Mouse (Mus musculus) gonadal fat pad, adult 2 months (tissue): ENCODE measurements around the gene Lhfp. TPM values are rescaled to one million over a fixed set of nuclear protein-coding genes. Genes with fewer than 3 reads are reported as not detected.
"Not testable (repeated sequence)": the region's sequence is repeated elsewhere in the genome, so short reads cannot be mapped to it uniquely, and the experiment has no call there.

ENCODE experiments used
- DNase-seq: peaks from one replicate; pipeline ENCODE4 v3.0.0-alpha.2; 2012; ENCODE audit warnings: low read depth
- polyA plus RNA-seq: library from polyadenylated mRNA; depleted of rRNA; stranded (reverse); fragments of >200 nt; gene quantifications from 2 replicates; pipeline ENCODE4 v1.2.3, GENCODE M21; 2012

Lhfp gene
- polyA plus RNA-seq, 1 experiment, result 39.2 TPM

DNA sequence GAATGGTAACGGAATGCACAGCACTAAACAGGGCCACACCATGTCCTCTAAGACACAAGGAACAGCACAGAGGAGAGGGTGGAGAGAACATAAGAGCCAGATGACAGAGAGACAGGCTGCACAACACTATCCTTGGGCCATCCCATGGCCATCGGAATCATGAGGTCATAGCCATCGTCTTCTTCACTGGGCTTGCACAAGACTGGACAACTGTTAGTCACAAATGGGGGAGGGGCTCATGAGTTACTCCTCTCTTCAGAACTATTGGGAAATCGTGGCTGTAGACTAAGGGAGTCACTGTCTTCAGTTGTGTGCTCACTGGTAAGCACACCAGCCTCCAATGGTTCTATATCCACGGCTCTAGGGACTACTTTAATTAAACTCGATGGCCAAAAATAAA is 224.8 kb downstream of the Lhfp start:
- DNase-seq, result no peak

DNA sequence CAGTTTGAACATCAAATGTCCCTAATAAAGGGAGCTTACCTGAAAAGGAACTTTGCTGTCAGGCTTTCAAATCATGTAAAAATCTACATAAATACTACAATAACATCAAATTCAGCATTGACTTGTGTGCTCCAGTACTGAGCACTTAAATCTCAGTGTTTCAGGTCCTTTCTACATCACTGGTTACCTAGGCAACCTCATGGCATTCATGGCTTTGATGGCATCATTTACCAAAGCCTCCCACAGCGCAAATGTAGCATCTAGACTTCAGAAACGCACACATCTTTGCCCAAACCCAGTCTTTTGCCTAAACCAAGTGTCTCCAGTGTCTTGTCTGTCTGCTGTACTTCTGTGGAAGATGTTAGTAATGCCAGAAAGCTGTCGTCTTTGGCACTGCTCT is 225.7 kb downstream of the Lhfp start:
- DNase-seq, result no peak

DNA sequence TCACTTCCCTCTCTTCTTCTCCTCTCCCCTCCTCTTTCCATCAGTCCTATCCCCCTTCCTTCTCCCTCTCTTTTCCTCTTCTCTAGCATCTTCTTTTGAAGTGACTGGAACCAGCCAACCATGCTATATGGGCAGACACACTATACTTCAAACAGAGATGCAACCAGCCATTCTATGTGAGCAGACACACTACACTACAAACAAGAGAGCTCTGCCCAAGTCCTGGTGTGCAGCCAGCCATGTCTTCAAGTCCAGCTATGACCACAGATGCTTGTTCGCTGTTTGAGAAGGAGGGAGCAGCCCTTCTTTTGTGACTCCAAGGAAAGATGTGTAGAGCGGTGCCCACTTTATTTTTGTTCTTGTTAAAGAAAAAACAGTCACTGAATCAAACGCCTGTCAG is 231.9 kb downstream of the Lhfp start:
- no peak for DNase-seq

DNA sequence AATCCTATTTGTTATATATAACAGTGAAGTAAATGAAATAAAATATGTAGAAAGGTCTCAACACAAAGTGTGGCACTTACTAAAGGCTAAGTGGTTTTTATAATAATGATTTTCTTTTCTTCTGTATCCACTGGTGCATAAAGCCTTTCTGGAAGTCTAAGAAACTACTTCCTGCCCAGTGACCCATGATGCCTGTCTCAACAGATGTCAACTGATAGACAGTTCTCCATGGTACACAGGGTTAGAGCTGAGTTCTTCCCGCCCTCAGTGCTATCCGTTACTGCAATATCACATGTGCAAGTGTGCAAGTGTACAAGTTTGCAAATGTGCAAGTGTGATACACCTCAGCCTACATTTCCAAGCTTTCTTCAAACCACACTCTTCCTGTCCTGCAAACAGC is 236.7 kb downstream of the Lhfp start:
- DNase-seq, result no peak

DNA sequence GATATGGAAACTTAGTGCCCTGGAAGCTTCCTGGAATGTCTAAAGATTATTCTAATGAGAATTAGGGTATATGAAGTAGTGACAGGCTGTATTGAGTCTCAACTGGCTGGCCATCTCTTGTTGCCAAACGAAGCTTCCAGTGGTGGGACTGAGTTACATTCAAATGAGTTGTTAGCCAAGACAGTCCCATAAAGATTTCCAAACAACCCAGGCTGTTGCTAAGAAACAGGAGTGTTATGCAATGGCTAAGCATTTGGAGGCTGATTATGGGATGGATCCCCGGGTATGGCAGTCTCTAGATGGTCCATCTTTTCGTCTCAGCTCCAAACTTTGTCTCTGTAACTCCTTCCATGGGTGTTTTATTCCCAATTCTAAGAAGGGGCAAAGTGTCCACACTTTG is 240.7 kb downstream of the Lhfp start:
- not testable (repeated sequence) for DNase-seq

DNA sequence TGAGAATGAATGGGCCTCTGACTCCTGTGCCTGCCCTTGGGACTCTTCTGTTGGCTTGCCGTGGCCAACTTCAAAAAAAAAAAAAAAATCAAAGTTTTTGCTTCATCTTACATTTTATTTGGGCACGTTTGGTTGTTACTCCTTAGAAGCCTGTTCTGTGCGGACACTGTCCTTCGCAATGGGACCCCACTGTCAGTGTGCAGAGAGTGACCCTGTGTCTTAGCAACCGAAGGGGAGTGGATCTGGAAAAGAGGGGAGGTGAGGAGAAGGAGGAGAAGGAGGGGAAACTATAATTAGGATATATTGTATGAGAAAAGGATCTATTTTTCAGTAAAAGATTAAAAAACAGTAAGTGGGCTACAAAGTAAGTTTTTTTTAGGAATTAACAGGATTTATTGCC is 242.7 kb downstream of the Lhfp start:
- DNase-seq, result no peak

DNA sequence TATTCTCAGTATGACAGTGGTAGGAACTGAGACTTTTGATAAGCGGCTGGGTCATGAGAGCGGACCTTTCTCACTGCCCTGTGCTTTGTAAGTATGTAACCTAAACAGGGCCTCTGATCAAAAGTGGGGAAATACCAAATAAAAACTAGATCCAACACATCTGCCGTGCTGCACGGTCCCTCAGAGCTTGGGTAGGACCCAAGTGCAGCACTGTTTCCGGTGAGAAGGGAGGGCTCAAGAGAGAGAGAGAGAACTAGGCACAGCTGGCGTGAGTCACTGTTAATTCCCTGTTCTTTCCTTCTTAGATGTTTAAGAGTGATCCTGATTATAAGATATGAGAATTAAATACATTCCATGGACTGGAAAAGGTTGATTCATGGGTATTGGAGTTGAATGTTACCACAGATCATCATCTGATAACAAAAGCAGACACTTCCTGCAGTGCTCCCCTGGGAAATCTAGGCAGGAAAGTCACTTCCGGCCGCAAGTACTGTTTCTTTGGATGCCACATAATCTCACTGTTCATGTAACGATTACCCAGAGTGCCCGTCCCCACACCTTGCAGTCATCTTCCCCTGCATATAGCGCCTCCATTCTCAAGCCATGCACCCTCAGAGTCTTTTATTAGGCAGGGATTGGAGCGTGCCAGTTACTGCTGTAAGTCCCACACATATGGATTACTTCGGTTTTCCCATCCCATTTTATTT is 243.3 kb downstream of the Lhfp start:
- no peak for DNase-seq

DNA sequence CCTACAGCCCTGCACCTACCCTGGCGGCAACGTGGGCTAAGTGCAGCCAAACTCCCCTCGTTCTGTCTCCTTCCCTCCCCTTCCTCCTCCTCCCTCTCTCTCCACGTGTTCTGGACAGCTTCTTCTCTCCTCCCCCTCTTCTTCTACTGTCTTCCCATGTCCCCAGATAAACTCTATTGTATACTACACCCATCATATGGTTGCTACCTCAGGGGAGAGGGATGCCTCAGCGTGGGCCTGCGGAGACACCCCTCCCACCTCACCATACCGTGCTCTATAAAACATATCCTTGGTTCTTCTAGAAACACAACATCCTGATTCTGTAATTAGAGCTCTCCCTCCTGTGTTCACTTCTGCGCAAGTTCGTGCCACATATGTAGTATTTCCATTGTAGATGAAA is 247.3 kb downstream of the Lhfp start:
- no peak for DNase-seq

DNA sequence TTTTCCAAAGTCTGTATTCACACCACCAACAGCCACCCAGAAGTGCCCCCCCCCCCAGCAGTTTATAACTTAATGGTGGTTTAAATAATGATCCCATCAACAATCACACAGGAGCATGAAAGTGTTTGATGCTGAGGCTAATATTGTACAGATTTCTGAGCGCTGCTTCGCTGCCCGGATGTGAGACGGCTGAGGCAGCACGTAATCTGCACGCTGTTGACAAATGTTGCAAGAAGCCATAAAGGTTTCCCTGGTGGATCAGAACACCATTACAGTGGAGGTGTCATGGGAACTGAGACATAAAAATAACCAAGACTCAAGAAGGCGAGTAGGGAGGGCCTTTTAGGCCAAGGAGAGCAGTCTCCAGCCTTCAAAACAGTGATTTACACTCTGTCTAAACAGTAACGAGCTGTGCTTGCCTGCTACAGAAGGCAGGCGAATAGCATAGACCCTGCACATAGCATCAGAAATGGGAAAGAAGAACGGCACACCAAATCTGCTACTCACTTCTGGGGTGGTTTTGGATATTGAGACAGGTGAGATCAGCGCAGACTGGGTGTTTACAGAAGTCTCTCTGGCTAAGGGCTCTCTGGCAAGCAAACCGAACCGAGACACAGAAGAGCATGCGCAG is 248.4 kb downstream of the Lhfp start:
- no peak for DNase-seq

DNA sequence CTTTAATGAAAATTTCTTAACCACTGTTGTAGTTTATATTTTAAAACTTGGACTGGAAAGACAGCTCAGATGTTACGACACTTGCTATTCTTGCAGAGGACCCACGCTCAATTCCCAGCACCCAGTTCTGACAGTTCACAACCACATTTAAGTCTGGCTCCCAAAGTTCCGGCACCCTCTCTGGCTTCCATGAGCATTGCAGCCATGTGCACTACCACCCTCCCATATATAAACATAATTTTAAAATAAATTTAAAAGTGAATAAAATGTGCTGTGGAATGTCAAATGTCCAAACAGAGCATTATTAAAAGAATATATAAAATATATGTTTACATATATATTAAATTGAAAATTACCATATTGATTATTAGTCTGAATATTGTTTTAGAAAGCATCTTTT is 249.9 kb downstream of the Lhfp start:
- no peak for DNase-seq

DNA sequence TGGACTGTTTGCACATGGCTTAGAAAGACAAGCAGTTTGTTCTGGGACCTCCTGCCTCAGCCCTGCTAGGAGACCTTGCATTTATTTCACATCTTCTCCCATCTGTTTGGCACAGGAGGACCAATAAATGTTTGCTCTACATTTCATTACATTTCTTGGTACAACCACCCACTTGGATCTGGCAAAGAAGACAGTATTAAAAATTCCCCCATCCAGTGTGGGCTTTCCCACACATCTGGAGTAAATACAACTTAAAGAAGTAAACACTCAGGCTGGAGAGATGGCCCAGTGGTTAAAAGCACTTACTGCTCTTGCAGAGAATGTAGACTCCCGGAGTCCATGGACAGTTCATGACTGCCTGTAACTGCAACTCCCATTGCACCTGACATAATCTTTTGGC is 250.6 kb downstream of the Lhfp start:
- no peak for DNase-seq

DNA sequence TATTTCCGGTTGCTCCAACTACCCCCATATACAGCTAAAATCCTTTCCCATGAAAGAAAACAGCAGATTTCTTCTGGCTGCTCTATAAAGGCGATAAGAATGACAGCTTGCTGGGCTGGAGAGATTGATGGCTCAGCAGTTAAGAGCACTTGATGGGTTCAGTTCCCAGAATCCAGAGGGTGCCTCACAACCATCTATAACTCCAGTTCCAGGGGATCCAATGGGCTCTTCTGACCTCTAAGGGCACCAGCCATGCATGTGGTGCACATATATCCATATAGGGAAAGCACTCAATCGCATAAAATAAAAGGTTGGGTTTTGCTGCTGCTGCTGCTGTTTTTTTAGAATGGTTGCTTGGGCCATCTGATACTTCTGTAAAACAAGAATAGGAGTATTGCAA is 251.1 kb downstream of the Lhfp start:
- DNase-seq, result no peak

DNA sequence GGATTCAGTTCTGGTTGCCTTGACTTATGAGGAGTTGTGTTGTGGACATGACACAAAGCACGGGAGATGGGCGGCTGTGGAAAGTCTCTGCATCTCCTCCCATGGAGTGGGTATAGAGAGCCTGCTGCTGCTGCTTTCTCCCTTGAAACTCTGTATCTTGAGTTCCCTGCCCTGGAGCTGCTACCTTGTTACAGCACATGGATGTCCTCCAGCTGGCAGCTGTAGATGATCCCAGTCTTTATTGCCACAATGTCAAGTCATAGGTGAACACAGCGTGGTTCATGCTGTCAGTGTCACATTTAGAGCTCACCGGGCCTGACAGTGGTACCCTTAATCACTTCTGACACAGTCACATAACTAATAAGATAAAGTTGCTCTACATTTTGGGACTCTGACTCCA is 251.7 kb downstream of the Lhfp start:
- peak; percentile 51 for DNase-seq

DNA sequence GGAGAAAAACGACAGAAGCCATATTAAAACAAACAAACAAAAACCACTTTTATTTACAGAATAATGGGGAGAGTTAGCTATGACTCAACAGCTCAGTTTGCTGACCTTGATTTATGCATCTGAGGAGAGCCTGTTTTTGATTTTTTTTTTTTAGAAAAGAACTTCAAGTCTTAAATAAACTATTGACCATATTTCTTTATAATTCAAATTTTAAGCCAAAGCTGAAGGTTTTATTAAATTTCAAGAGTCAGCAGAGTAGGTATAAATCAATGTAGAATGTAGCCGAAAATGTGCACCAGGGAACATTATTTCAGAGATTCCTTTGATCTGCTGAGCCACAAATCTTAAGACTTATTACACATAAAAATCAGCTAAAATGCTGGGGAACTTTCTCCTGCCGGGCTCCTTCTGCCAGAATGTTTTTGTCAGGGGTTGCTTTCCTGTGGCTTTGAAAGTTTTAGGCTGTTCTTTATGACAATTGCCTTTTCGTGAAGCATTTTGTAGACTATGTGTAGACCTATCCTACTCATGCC is 252.6 kb downstream of the Lhfp start:
- DNase-seq, result no peak

DNA sequence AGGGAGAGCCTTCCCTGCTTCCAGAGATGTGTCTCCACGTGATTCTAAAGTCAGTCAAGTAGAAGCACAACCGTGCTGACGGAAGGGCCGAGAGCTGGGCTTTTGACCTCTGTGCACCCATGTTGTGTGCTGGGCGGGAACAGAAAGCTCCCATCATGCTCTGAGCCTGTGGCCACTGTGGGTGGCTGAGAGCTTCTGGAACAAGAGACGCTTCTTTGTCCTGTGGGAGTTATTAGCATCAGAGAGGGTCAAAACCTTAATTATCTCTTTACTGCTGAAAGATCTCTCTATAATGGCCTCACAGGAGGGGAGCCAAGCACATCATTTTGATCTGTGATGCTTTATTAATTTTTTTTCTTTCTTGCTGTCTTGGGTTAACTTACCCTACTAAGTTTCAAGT is 253.5 kb downstream of the Lhfp start:
- no peak for DNase-seq

DNA sequence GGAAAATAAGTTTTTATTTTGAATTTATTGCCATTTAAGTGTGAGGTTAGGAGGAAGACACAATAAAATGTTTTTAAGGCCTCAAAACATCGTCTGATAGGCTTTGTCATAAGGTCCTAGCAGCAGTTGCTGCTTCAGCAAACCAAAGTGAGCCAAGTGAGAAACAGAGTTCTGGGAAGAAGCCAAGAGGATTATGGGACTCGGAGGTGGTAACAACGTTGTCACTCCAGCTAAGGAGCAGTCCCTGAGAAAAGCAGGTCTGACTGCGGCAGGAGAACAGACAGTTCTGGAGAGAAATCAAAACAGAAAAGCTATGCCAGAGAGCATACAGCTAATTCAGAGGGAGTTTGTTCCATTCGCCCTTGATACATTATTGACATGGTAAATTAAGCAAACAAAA is 260.5 kb downstream of the Lhfp start:
- DNase-seq, result peak; percentile 58

DNA sequence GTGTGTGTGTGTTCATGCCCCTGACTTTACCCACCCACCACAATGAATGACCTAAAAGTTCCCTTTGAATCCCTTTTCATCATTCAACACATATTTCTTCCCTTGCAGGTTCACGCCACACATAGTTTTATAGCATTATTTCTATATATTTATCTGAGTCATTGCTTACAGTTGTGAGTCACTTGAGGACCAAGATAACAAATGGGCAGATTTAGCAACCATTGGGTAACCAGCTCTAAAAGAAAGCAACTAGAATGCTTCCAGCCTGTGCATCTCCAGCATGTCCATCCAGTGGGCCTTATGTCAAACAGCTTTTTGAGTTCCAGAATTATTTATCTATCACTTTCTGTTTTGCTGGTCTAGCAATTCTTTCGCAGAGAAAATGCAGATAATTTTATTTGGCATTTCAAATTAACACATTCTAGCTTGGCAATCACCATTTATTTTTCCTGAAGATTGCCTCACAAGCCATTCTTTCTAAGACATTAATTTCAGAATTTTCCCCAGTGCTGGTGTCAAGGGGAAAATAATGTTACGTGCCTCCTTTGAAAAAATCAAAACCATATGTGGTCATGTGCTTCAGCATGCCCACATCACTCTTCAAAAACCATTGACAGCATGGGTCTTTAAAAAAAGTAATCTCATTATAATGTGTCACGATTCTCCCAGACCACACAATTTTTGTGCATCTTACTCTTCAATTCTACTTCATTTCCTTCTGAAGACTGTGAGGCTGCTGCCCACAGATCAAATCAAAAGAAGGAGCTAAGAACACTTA is 263.0 kb downstream of the Lhfp start:
- no peak for DNase-seq

DNA sequence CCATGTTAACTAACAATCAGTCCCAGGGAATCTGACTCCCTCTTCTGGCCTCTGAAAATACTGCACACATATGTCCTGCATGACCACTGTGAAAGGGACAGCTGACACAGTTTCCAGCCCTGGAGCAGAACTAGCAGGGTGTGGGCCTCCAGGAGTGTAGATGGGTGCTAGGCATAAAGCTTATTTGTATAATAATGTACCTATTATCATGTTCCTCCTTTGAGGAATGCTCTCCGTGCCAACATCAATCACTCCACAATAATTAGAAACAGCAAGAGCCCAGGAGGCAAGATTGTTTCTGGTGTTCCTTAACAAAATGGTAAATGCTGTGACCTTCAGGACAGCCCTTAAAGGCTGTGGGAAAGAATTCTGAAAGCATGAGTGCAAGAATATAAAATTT is 264.5 kb downstream of the Lhfp start:
- DNase-seq, result no peak

DNA sequence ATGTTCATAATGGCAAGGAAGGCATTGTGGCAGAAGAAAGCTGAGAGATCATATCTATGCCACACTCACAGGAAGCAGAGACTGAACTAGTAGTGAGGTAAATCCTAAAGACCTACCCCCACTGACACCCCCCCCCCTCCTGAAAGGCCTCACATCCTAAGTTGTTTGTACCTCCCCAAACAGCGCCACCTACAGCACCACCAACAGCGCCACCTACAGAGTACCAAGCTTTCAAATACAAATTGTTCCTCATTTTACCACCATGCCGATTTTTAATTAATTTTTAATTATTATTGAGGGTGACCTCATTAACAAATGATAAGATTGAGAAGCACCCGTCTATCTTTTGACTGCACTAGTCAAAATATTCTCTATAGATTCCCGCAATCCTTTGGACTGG is 267.3 kb downstream of the Lhfp start:
- DNase-seq, result no peak

DNA sequence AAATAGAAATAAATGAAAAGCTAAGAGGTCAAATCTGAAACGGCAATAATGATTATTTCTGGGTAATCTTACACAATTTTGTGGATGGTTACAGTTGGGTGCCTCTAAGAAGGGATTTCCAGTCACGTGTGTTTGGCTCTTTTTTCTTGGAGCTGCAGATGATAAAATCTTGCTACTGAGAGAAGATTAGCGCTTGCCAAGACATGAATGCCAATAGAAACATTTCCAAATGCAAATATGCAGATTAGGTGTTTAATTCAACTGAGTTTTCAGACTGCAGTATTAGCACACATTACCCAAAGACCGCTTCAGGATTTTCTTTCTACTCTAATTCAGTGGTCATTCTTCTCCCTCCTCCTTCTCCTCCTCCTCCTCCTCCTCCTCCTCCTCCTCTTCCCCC is 268.8 kb downstream of the Lhfp start:
- no peak for DNase-seq

DNA sequence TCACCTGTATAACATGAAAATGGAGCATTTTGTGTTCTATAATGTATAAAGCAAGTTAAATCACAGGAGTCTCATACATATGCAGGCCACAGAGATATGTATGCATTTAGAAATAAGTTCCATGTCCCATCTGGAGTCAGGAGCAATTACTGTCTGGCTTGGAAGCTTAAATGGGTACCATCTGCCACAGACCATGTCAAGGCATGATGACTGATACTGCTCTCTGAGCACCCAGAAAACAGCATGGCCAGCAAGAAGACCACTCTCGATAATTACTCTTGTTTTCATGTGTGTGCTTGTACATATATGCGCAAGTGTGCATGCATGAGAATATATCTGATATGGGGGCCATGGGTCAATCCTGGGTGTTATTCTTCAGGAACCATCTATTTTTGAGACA is 269.3 kb downstream of the Lhfp start:
- no peak for DNase-seq
